In the genomic region with DNA sequence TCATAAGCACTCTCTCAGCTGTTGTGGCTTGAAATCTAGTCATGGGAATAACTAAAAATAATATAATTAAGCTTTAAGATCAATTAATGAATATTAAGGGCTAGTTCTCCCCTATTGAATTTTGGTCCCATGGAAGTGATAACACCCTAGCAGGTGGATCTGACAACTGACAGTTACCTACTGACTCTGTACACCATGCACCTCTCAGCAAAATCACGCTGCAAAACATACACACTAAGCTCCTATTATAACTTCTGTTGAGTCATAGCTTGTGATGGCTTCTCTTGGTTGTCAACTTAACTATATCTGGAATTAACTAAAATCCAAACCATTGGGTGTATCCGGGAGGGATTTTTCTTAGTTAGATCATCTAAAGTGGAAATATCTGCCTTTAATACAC, we compare ENCODE assay signal across 15 mouse cellular contexts.
"Had no signal": no experiment of that assay in that cellular context is flagged by ENCODE, and none has a peak within 500 bp of the region (broad histone marks: within the 10 kb centered on the region; RNA-seq: fewer than 3 reads in every experiment).

No protein-coding gene starts in this region.

- H3K36me3 ChIP-seq: neural tube, embryonic 15.5 days; stomach, embryonic 15.5 days had no signal

- DNase-seq: retina, postnatal 1 day; right cerebral cortex, adult 18-20 months; right cerebral cortex, postnatal 14 days; right cerebral cortex, postnatal 25 days; right cerebral cortex, postnatal 4 days; spleen, adult 18-20 months; thymus, adult 18-20 months; thymus, adult 2 months; thymus, postnatal 14 days; thymus, postnatal 25 days; thymus, postnatal 36 days; thymus, postnatal 4 days had no signal

- H3K9ac ChIP-seq: neural tube, embryonic 15.5 days; stomach, embryonic 15.5 days had no signal

- H3K27me3 ChIP-seq: neural tube, embryonic 15.5 days; stomach, embryonic 15.5 days had no signal

- H3K9me3 ChIP-seq: neural tube, embryonic 15.5 days; stomach, embryonic 15.5 days had no signal

- H3K27ac ChIP-seq: neural tube, embryonic 15.5 days; stomach, embryonic 15.5 days; stomach, postnatal 0 days had no signal

- H3K4me2 ChIP-seq: neural tube, embryonic 15.5 days; stomach, embryonic 15.5 days had no signal

- H3K4me3 ChIP-seq: neural tube, embryonic 15.5 days; stomach, embryonic 15.5 days had no signal

- H3K4me1 ChIP-seq: neural tube, embryonic 15.5 days; stomach, embryonic 15.5 days had no signal
